Mouse (Mus musculus) T-helper 2 cell (primary cell): ENCODE data around the gene Cad.

Source experiments
- in situ Hi-C: fragments of 300-600 bp; cut with MboI, MseI; formaldehyde crosslinking; loops from one replicate; pipeline ENCODE4 v1.15.1; 2025; ENCODE audit warnings: high pct_unique_total_duplicates

The Cad gene

DNA sequence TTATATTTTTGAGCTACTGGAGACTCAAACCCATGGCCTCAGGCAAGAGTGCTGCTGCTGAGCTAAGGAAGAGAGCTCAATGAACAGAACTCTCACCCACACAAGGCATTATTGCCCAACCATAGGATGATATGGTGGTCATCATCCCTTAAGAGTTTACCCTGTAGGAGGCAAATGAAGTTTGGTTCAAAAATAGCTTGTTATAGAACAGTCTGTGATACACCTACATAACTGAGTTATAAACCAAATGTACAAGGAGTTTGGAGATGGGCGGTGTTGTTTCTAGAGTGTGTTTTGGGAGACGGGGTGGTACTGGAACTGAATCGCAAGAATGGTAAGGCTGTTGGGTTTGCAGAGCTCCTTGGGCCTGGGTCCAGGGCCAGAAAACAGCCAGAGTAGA is 15.2 kb downstream of the Cad start:
- in situ Hi-C loops, result no loop called here

DNA sequence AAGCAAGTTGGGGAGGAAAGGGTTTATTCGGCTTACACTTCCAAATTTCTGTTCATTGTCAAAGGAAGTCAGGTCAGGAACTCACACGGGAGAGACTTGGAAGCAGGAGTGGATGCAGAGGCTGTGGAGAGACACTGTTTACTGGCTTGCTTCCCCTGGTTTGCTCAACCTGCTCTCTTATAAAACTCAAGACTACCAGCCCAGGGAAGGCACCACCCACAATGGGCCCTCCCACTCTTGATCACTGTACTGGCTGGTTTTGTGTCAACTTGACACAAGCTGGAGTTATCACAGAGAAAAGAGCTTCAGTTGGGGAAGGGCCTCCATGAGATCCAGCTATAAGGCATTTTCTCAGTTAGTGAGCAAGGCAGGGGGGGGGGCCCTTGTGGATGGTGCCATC is 16.5 kb downstream of the Cad start:
- in situ Hi-C loops, result no loop called here

DNA sequence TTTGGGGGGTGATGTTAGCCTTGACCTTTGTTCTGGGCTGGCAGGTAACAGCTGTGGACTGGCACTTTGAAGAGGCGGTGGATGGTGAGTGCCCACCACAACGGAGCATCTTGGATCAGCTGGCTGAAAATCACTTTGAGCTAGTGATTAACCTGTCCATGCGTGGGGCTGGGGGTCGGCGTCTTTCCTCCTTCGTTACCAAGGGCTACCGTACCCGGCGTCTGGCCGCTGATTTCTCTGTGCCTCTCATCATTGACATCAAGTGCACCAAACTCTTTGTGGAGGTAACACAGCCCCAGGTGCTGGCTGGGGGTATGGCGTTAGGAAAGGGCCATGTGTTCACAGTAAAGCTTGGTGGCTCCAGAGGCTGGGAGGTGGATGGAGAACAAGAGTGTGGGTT is 17.2 kb downstream of the Cad start:
- in situ Hi-C loops, result no loop called here

DNA sequence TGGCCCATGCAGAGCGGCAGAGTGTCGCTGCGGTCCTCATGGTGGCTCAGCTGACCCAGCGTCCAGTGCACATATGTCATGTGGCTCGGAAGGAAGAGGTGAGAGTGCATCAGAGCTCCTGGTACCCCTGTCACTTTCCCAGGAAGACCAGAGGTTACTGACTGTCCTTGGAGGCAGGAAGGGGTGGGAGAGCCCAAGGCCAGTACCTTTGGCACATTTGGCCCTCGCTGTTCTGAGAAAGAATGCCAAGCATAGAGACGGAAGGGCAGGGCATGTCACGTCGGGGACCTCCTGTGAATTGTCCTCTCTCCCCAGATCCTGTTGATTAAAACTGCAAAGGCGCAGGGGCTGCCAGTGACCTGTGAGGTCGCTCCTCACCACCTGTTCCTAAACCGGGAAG is 18.6 kb downstream of the Cad start:
- in situ Hi-C loops, result no loop called here

DNA sequence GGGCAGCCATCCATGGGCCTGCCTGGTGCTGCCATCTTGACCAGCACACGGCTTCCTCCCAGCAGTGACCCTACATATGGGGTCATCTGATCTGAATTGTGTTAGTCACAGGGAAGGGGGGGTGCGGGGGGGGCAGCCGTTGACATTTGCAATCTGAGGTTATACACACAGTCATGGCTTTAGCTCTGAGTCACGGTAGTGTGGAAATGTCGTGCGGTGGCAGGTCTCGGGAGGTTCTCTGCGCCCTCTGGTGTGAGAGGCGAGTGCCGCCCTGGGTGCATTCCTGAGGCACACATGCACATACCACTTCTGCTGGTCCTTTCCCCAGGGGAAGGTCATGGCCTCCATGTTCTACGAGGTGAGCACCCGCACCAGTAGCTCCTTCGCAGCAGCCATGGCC is 21.8 kb downstream of the Cad start:
- in situ Hi-C loops, result no loop called here

DNA sequence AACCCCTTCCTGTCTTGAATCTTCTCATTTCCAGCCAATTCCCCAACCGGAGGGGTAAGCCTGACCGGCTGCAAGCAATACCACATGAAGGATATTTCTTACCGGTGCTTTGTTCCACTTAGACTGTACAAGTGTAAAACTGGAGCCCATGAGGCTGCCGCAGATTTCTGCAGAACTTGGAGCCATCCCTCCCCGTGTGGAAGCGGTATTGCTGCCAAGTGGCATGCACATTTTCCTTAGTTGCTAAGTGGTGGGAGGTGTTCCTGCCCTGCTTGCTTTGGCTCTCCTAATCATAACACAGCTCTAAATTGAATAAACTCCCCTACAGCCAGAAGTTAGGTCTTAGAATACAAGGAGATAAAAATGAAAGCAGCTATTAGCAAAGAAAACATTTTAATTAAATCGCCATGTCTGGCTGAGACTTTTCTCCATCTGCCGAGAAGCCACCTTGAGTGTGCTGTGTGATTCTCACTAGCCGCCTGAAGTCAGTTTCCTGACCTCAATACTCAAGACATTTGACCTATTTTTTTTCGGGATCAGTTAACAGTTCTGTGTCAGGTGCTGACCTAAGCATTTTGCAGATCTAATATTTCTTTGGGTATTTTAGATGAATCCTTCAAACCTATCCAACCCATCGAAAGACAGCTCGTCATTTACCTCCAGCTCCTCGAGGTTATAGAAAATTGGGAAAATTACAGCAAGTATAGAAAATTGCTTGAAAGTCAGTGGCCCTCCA is 25.6 kb downstream of the Cad start:
- in situ Hi-C loops, result no loop called here

DNA sequence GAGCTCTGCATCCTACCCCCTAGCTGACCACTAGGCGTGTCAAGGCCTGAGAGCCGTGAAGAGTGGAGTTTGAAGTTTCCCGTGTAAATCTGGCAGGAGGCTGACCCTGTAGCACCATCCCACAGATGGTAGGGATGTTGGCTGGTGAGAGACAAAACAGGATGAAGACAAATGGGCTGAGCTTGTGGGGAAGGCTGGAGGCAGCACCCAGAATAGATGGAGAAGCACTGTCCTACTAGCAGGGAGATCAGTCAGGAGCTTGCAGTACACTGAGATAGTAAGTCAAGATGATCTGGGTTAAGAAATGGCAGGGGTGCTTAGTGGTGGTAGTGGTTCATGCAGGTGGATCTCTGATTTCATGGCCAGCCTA is 26.2 kb downstream of the Cad start:
- in situ Hi-C loops, result no loop called here

DNA sequence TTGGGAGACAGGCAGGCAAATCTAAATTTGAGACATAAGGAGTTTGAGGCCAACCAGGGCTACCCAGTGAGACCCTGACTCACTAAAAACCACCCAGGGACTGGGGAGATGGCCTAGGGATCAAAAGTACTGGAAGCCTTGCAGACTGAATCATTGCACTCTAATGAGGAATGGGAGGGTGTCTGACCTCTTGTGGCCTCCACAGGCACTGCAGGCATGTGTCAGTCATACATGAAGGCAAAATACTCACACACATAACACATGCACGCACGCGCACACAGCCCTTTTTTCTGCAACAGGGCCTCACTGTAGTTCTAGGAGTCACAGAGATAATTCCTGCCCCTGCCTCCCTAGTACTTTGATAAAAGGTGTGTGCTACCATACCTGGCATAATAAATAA is 26.8 kb downstream of the Cad start:
- in situ Hi-C loops, result no loop called here

DNA sequence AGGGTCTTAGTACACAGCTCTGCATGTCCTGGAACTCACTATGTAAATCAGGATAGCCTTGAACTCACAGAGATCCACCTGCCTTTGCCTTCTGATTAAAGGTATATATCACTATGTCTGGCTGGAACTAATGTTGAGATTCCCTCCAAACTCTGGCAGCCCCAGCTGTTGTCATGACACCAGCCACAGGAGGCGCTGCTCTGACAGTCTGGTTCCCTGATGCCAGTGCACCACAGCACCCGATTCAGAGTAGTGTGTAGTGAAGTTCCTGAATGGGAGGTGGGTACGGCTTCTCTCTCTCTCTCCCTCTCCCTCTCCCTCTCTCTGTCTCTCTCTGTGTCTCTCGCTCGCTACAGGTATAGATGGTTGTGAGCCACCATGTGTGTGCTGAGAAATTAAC is 27.8 kb downstream of the Cad start:
- in situ Hi-C loops, result no loop called here

DNA sequence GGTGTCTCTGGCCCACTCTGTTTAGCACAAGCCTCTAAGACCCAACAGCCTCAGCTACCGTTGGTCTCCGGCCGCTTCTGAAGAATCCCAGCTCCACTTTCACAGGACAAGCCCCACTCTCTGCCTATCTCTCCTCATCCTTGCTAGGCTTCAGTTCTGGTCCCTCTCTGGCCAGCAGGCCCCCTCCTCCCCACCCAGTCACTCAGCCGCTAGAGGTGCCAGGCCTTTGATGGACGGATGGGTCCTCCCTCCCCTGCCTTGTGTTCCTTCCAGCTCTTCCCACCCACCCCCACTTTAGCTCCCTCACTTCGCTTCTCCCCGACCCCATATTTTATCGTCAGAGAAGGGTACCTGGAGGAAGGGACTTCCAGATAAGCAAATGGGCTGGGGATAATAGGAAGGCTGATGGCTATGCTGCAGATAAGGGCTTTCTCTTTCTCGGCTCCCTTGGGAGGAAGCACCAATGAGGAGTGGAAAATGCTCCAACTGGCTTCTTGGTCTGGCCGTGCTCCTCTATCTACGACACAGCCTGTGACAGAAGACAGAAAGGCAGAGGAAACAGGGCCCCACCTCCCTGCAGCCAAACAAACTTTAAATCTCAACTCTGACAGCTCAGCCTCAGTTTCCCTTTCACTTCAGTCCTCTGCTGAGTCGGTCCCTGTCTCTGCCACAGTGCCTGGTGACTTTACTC is 28.5 kb downstream of the Cad start:
- in situ Hi-C loops, result no loop called here

DNA sequence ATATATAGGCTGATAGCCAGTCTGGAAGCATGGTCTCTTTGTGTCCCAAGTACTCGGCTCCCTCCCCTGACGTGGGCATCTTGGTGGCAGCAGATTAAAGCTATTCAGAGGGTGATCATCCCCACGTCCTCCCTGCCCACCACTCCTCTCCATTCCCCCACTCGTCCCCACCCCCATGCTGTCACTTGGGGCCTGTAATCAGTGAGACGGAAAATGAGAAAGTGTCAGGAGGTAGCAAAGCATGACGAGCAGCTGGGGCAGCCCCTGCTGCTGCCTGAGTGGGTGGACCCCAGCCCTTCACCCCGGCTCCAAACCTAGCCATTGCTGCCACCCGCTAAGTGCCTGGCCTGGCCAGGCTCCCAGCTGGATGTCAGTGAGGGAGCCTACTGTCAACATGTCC is 29.4 kb downstream of the Cad start:
- in situ Hi-C loops, result no loop called here

DNA sequence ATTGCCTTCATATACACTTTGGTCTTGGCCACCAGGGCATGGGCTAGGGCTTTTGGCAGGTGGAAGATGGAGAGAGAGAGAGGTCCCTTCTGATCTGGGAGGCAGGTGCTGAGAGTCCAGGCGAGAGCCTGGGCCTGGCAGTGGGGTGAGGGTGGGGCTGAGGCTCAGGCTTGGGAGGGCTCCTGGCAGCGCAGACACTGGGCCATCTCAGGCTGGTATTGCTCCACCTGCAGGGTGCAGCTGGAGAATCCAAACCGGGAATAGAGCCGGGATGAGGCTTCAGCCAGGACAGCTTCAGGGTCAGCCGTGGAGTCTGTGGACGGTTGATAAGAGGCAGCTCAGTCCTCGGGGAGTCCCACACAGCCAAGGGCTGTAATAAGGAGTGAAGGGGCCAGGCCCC is 32.0 kb downstream of the Cad start:
- in situ Hi-C loops, result loop anchor here (5.0 kb wide), 1 partner anchor 61 kb away; no protein-coding TSS in a partner anchor

DNA sequence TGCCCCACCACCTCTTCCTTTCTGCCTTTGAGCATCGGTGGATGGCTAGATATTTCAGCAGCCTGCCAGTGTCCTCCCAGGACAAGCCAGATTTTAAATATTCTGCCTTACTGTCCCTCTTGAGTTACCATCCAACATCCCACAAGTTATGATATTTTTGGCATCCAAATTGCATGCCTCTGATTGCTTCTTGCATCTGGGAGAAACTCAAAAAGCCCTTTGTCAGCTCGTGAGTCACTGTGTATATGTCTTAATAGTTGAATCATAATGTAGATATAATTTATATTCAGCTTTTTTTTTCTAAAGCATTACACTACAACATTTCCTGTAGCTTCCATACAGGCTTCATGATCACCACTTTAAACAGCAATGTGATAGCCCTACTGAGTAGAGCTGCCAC is 32.6 kb downstream of the Cad start:
- in situ Hi-C loops, result loop anchor here (5.0 kb wide), 1 partner anchor 60 kb away; no protein-coding TSS in a partner anchor

DNA sequence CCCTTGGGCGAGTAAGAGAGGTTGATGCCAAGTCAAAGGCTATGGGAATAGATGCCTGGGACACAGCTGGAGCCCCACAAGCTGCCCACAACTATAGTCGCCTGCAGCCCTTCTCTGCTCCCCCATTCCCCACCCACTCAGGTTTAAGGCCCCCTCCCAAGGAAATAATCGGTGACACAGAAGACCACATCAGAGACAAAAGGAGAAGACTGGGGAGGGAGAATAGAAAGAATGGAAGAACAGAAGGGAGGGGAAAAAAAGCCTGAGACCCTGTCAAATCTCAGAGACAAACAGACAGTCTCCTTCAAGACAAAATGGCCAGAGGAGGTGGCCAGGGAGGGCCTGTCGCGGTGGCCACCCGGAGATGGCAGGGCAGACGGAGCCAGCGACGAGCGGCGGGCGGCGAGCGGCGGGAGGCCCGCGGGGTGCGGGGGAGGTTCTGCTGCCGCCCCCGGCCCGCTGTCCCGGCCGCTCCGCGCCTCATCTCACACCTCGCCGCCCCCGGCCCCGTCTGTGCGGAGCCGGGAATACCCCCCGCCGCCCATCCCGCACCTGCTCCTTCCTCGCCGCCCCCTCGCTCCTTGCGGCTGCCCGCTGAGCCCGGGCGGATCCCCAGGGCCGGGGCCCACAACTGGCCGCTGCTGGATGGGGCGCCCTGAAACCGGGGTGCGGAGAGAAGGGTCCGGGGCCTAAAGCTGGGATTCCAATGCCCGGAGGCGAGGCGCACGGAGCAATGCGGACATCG is 37.8 kb downstream of the Cad start:
- in situ Hi-C loops, result no loop called here

DNA sequence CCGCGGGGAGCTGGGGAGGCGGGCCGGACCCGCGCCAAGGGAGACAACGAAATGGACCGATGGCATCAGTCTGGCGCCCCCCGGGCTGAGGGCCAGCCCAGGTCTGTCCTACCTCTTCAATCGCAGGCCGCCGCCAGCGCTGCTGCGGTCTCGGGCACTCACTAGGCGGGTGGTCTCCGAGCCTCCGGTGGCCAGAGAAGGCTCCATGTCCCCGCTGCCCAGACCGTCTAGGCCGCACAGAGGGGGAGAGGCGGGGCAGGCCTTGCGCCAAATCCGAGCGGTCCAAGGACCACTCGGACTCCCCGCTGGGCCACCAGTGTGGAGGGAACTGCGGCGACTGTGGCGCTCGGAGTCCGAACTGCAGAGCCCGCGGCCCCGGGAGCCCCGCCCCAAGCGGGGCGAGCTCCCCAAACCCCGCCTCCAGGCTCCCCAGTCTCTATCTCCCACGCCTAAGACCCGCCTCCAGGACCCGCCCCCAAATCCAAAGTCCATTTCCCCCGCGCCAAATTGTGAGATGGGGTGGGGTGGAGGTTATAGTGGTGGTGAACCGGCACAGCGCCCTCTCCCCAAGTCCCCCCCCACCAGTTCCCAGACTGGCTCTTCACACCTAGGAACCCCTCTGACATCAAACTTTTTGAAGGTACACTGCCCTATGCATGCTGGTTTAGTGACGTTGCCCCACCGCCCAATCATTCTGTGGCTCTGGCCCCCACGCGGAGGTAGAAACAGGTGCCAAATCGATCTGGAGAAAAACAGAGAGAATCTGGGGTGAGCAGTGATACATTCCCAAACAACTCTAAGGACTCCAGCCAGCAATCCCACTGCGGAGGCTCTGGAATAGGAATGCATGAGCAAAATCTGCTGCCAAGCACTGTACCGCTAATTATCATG is 38.8 kb downstream of the Cad start:
- in situ Hi-C loops, result no loop called here

DNA sequence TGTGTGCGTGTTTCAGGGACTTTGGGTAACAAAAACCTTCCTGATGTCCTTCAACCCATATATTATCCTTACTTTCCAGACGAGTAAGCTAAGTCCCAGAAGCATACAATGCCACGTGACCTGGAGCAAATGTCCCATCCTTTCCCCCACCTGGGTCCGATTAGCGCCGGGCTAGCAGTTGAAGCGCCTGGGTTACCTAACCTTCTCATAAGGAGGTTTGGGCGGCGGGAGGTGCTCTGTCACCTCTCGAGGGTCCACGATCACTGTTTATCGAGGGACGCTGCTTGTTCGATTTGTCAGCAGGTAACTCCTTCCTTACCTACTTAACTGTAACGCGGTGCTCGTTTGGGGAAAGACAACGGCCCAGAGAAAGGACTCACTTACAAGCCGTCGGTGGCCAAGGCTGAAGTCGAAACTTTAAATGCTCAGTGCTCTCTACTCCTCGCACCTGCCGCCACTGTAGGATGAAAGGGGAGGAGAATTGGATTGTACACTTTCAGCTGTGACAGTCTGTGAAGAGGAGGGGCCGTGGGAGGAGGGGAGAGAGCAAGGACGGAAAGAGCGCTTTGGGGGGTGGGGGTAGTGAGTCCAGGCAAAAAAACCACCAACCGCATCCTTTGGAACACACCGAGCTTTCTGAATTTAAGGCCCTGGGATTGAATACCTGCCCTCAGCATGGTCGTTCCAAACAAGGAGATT is 39.7 kb downstream of the Cad start:
- in situ Hi-C loops, result no loop called here

DNA sequence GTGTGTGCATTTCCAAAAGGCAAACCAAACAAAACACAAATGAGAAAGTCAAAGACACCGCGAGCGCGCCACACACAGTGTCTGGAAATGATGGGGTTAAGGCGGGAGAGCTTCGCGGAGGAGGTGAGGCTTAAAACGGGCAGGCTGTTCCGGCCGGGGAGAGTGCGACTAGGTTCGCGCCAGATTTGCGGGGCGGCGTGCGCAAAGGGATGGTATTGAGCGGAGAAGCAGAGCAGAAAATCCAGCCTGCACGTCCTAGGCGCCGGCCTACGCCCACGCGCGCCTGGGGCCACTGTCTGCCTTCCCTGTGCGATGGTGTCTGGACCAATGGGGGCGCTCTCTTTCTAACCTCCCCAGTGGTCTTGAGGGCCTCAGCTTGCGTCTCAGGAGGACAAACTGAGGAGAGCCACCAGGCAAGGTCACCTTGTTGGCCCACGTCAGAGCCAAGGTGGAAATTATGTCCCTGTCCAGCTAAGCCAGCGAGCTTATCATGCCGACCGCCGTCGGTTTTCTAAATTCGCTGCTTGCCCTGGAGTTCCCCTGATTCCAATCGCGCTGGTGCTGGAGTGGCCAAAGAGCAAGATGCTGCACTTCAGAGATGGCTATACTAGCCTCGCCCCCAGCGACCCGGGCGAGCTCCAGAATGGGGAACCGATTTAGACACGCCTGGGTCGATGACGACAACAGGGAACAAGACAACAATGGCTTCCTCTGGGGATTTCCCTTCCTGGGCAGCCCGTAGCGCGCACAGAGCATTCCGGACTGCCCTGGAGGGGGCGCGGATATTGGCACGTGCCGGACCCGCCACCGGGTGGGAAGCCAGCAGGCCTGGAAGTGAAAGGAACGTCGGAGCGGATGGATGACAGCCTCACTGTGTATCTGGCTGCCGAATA is 40.5 kb downstream of the Cad start:
- in situ Hi-C loops, result no loop called here

DNA sequence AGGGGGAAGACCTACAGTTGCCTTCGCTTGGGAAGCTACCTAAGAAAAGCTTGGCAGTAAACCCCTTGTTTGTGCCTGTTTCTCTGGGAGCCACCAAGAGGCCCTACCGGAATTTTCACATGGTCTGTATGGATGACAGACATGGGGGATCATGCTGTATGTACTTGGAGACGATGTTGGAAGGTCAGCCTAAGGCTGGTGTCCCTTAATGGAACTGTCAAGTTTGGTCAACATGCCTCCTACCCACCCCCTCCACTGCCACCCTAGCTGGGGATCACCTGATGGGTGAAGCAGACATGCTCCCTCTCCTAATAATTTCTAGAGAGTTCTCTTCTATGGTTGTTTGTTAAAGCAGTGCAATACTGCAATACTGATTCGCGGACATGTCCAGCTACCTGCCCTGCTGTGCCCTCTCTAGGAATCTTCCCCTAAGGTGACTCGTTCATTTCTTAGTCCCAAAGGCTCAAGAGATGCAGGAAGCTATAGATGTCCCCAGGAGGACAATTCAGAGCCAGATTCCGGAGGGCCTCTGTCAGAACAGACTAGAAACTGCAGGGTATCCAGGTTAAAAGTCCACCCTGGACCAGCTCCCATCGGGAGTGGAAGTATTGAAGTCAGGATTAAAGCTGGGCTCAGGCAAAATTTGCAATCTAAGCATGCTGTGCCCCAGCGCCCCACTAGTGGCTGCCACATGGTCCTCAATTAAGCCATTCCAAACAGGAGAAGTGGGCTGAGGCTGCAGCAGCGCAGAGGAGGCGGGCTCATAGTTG is 41.3 kb downstream of the Cad start:
- in situ Hi-C loops, result no loop called here

DNA sequence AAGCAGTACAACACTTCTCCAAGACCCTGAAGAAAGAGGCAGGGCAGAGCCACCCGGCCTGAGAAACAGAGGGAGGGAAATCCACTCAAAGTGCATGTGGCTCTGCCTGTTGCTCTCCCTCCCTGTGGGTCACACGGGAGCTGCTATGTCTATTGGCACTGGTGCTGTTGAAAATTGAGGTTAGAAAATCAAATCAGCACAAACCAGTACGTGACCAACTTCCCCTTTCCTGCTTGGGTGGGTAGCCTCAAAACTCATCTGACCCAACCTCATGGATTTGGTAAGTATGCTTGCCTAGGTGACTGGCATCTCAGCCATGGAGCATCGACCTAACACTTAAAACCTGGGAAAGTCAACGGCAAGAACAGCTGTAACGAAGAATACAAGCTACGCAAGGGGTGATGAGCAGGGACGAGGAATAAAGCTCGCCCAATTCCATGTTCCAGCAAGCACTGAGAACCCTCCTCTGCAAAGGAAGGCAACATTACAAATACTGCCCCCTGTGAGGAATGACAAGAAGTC is 51.3 kb downstream of the Cad start, which contains the start of gene Dnajc5g:
Dnajc5g (plus strand) TSS at position 472 of the 522 bp plus-strand sequence.
- in situ Hi-C loops, result no loop called here
